Mouse (Mus musculus) olfactory bulb, adult 2 months (tissue): ENCODE results near the gene Pttg1ip. TPM values are rescaled to one million over a fixed set of nuclear protein-coding genes. Genes with fewer than 3 reads are reported as not detected.
A peak's percentile ranks its signal among the peaks of the same experiment; 100 is the strongest.

Source experiments
- H3K27ac ChIP-seq: fragments of 200-500 bp; 2 replicates; pipeline ENCODE4 v1.5.1; 2012; ENCODE audit warnings: low read depth, low read length; ENCODE audit not compliant: insufficient read depth
- H3K4me1 ChIP-seq: fragments of 200-500 bp; 2 replicates; pipeline ENCODE4 v1.6.1; 2012; ENCODE audit warnings: low read length; ENCODE audit not compliant: control insufficient read depth, insufficient read depth
- H3K4me3 ChIP-seq: fragments of 200-500 bp; 2 replicates; pipeline ENCODE4 v1.5.1; 2012; ENCODE audit warnings: mild to moderate bottlenecking, low read depth, low read length, moderate library complexity; ENCODE audit not compliant: insufficient read depth
- CTCF ChIP-seq: fragments of 200-500 bp; IDR thresholded peaks from 2 replicates; pipeline ENCODE4 v1.5.1; 2012; ENCODE audit warnings: low read depth, mild to moderate bottlenecking, low read length, moderate library complexity; ENCODE audit not compliant: insufficient read depth
- POLR2A ChIP-seq: fragments of 200-500 bp; IDR thresholded peaks from 2 replicates; pipeline ENCODE4 v1.6.1; 2012; ENCODE audit warnings: mild to moderate bottlenecking, low read depth, low read length, moderate library complexity; ENCODE audit not compliant: insufficient read depth
- WGBS: fragments of 180-500 bp; shearing (Covaris S2); methylation state at CpG from one replicate; pipeline ENCODE4 v1.1.7; 2018; 5-methylcytosine and 5-hydroxymethylcytosine counted together
- polyA plus RNA-seq: library from polyadenylated mRNA; stranded (reverse); fragments of >200 nt; gene quantifications from 2 replicates; pipeline ENCODE4 v1.2.4, GENCODE M21; 2012; ENCODE audit warnings: low replicate concordance; ENCODE audit not compliant: missing spikeins, insufficient read depth, insufficient read length

Gene Pttg1ip
- polyA plus RNA-seq, 1 experiment = not detected

GRCm38 (mm10) chr10:77582285-77582618, 732 bp downstream of the Pttg1ip start:
- WGBS = 3% methylated on average over 8 of the region's 8 CpGs
- TF ChIP-seq POLR2A (no peak), CTCF (no peak)
- peak overlapping the region; percentile 87 for H3K4me3 ChIP-seq
- peak overlapping the region; percentile 91; the same call in 1 of the 2 replicates for H3K27ac ChIP-seq
- H3K4me1 ChIP-seq = peaks cover 18% of the 10 kb centered on the region

GRCm38 (mm10) chr10:77583795-77584422, 2.4 kb downstream of the Pttg1ip start:
- peak overlapping the region; percentile 27 for H3K4me3 ChIP-seq
- WGBS = 17% methylated on average over 10 of the region's 10 CpGs
- no peak for TF ChIP-seq POLR2A
- no peak for TF ChIP-seq CTCF

GRCm38 (mm10) chr10:77586637-77587036, 5.1 kb downstream of the Pttg1ip start:
- H3K4me1 ChIP-seq = peaks cover 53% of the 10 kb centered on the region
- TF ChIP-seq CTCF (no peak), POLR2A (no peak)
- H3K27ac ChIP-seq = 0 out of 2 replicates have a peak overlapping the region, but pooled peaks have one; percentile 48
- H3K4me3 ChIP-seq = no peak overlapping the region
- WGBS = 84% methylated on average over 3 of the region's 3 CpGs

More at GRCm38 (mm10) chr10:77583795-77584422, 2.4 kb downstream of the Pttg1ip start:
- peaks cover 30% of the 10 kb centered on the region for H3K4me1 ChIP-seq
- peak overlapping the region; percentile 0; the same call in 1 of the 2 replicates for H3K27ac ChIP-seq

DNA sequence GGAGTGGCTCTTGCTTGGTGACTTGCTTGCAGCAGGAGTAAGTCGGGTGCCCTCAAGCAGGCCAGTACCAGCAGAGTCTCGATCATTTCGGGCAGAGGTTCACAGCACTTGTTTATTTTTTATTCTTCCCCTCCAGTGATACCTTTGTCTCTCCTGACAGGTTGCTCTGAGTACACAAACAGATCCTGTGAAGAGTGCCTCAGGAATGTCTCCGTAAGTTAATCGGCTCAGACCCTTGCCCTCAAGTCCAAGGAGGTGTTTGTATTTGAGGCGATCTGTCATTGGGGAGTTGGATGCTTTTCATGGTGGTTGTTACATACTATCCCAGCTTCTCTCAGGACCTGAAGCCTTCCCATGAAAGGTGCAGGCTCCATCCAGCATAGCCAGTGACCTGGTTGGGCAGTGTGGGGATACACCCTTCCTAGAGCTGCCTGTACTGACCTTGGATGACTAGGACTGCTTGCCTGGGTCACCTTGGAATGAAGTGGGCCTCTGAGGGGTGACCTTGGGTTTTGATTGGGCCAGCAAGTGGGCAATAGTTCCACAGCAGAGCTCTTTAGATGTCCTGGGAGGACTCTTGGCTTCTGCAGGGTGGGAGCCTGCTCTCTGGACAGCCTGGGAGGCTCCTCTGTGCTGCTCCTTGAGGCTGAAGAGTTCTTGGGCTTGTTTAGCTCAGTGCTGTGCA, 5.7 kb downstream of the Pttg1ip start:
- Histone ChIP-seq H3K27ac (peak overlapping the region; percentile 48), H3K4me1 (peaks cover 55% of the 10 kb centered on the region), H3K4me3 (no peak overlapping the region)
- TF ChIP-seq CTCF = no peak
- no peak for TF ChIP-seq POLR2A
- 88% methylated on average over 6 of the region's 6 CpGs for WGBS

DNA sequence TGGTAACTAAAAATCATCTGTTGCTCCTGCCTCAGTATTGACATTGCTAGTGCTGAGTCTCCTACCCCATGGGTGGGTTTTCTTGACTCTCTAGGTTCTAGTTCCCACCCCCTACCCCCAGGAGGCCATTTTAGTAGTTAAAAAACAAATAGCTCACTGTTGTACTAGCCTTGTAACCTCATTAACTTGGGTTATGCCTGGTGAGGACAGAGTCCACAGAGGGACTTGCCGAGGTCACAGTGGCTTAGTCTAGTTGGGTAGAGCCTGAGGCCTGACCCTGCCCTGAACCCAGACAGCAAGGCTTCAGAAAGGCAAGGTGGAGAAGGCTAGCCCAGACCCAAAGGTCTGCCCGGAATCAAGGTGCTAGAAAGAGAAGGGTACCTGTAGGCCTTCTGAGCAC, 6.5 kb downstream of the Pttg1ip start:
- peaks cover 56% of the 10 kb centered on the region for H3K4me1 ChIP-seq
- TF ChIP-seq CTCF (no peak), POLR2A (no peak)
- 82% methylated on average over 2 of the region's 2 CpGs for WGBS
- H3K27ac ChIP-seq = peak overlapping the region; percentile 48; the same call in 1 of the 2 replicates
- no peak overlapping the region for H3K4me3 ChIP-seq

DNA sequence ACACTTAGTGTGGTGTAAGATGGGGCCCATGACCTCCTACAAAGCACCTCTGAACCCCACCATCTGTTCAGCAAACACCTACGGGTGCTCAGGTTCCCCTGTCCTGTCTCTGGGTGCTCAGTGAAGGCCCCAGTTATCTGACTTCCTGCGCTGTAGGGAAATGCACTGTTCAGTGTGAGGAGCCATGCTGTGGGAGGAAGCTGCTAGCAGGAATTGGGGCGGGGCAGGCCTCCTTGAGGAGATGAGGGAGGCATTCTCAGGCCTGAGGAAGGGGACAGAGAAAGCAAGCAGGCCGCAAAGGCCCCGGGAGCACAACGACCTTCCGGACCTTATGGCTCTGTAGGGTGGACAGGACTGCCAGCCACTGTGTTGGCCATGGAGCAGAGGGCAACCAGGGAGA, 7.6 kb downstream of the Pttg1ip start:
- Histone ChIP-seq H3K27ac (peak overlapping the region; percentile 87; the same call in 1 of the 2 replicates), H3K4me3 (no peak overlapping the region), H3K4me1 (peaks cover 60% of the 10 kb centered on the region)
- WGBS = 71% methylated on average over 7 of the region's 7 CpGs
- TF ChIP-seq POLR2A (no peak), CTCF (no peak)

DNA sequence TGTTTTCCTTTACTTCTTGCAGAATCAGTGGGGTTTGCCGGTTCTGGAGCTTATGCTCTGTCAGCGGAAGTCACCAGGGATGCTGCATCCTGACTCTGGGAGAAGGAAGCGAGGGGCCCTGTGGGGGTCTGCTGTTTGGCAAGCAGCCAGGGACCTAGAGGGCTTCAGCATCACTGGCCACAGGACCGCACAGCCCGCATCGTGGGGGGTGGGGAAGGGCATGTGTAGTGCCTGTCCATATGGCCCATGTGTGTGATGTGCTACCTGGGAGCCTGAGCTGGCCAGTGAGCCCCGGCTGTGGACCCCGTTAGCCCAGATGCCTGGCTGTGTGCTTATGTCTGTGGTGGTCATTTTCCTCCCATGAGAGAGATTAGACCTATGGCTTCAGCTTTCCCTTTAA, 8.2 kb downstream of the Pttg1ip start:
- no peak overlapping the region for H3K4me3 ChIP-seq
- TF ChIP-seq POLR2A = no peak
- no peak for TF ChIP-seq CTCF
- H3K27ac ChIP-seq = peak overlapping the region; percentile 87
- peaks cover 60% of the 10 kb centered on the region for H3K4me1 ChIP-seq
- 65% methylated on average over 8 of the region's 8 CpGs for WGBS

DNA sequence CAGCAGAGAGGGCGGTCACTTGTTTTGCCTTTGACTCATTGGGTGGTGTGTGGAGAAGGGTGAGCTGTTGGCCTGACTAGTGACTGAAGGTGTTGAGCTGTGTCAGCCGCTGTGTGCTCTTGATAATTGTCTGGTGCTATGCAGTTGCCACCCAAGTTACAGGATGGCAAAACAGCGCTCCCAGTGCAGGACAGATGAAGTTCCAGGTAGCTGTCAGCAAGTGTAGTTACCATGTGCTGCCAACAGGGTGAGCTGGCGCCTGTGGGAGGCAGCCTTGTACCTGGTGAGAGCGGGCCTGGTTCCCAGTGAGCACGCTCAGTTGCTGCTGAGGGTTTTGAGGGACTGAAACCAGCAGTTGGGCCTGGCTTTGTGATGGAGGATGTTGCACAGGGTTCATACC, 9.3 kb downstream of the Pttg1ip start:
- 28% methylated on average over 6 of the region's 6 CpGs for WGBS
- Histone ChIP-seq H3K27ac (peak overlapping the region; percentile 87), H3K4me1 (peaks cover 63% of the 10 kb centered on the region), H3K4me3 (no peak overlapping the region)
- TF ChIP-seq POLR2A (no peak), CTCF (peak; percentile 52; the same call in 1 of the 2 replicates)

GRCm38 (mm10) chr10:77591546-77591945, 10.0 kb downstream of the Pttg1ip start:
- TF ChIP-seq CTCF = no peak
- TF ChIP-seq POLR2A = no peak
- Histone ChIP-seq H3K4me1 (peaks cover 64% of the 10 kb centered on the region), H3K4me3 (no peak overlapping the region), H3K27ac (peak overlapping the region; percentile 87)
- 17% methylated on average over 6 of the region's 6 CpGs for WGBS

- Histone ChIP-seq H3K4me1 (peaks cover 32% of the 10 kb centered on the region), H3K27ac (no peak overlapping the region; the same call in 1 of the 2 replicates), H3K4me3 (no peak overlapping the region)
- WGBS = 46% methylated on average over 2 of the region's 2 CpGs
- TF ChIP-seq CTCF = no peak
- TF ChIP-seq POLR2A = no peak
These were observed 14.5 kb downstream of the Pttg1ip start for GRCm38 (mm10) chr10:77596060-77596459.
